Mouse (Mus musculus) limb, embryonic 12.5 days (tissue): ENCODE measurements at regions not wholly inside any gene's neighbourhood (a gene's known extent, or its start where the extent isn't known, plus 50 kb on each side); places are given as distances from the start of the nearest gene placed in this dataset.

Experiments
- ATAC-seq: fragments of 200-750 bp; cut with Nextera tagmentation; 2 replicates; pipeline ENCODE4 v1.8.0; 2017; ENCODE audit warnings: low read depth, moderate TSS enrichment; ENCODE audit not compliant: insufficient number of reproducible peaks, insufficient read depth, low FRiP score, low TSS enrichment
- H3K27ac ChIP-seq: fragments of 300-500 bp; sonication (generic); 2 replicates; pipeline ENCODE4 v1.5.1; 2016; ENCODE audit warnings: mild to moderate bottlenecking, moderate library complexity
- H3K27me3 ChIP-seq: fragments of 300-500 bp; sonication (generic); 2 replicates; pipeline ENCODE4 v1.6.1; 2016; ENCODE audit warnings: mild to moderate bottlenecking, moderate library complexity
- H3K36me3 ChIP-seq: fragments of 300-500 bp; sonication (generic); 2 replicates; pipeline ENCODE4 v1.6.1; 2016; ENCODE audit warnings: mild to moderate bottlenecking, moderate library complexity
- H3K4me1 ChIP-seq: fragments of 300-500 bp; sonication (generic); replicated peaks from 2 replicates; pipeline ENCODE4 v1.6.1; 2016
- H3K4me2 ChIP-seq: fragments of 300-500 bp; sonication (generic); 2 replicates; pipeline ENCODE4 v1.6.1; 2016; ENCODE audit warnings: mild to moderate bottlenecking, moderate library complexity
- H3K4me3 ChIP-seq: fragments of 300-500 bp; sonication (generic); replicated peaks from 2 replicates; pipeline ENCODE4 v1.5.1; 2016; ENCODE audit warnings: mild to moderate bottlenecking
- H3K9ac ChIP-seq: fragments of 300-500 bp; sonication (generic); replicated peaks from 2 replicates; pipeline ENCODE4 v1.6.1; 2016; ENCODE audit warnings: mild to moderate bottlenecking, moderate library complexity
- H3K9me3 ChIP-seq: fragments of 300-500 bp; sonication (generic); 2 replicates; pipeline ENCODE4 v1.6.1; 2016; ENCODE audit warnings: mild to moderate bottlenecking, moderate library complexity
- WGBS: fragments of 180-500 bp; shearing (Covaris S2); methylation state at CpG from one replicate; pipeline ENCODE4 v1.1.7; 2016; 5-methylcytosine and 5-hydroxymethylcytosine counted together

DNA sequence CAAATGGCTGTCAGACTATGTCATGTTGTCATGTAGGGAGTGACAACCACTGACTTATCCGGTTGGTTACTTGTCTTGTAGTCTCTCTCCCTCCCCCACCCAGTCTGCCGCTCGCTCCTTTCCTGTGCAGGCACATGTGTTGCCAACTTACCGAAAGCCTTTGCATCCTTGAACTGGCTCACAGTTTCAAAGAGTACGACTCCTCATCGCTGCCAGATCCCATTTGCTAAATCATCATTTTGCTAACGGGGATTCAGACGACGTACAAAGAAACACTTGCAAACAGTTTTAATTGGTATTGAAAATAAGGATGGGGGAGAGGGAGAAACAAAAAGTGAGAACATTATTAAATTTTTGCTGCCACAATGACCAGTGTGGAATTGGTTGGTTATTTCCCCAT lies 582.7 kb downstream of the Vrk1 start:
- Histone ChIP-seq H3K27me3 (no peaks in the 10 kb centered on the region), H3K4me2 (no peak overlapping the region), H3K9ac (no peak overlapping the region), H3K9me3 (no peaks in the 10 kb centered on the region), H3K4me1 (no peaks in the 10 kb centered on the region), H3K36me3 (no peaks in the 10 kb centered on the region), H3K27ac (no peak overlapping the region), H3K4me3 (no peak overlapping the region)
- 89% methylated on average over 9 of the region's 9 CpGs for WGBS
- ATAC-seq: no peak

DNA sequence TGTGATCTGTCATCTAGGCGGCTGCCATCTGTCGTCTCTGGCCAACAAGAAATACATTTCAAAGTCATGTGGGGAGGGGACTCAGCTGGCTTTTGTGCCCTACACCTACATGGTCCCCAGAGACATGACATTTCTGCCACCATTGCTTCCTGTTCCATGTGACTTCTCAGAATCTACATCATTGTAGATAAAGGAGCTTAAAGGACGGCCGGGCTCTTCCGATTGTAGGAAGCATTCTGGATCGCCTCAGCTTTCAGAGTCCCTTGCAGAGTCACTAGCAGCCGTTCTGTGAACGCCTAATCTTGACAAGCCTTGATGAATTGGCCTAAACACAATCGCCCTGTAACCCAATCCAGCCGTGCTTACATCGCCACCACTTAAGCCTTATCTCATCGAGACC lies 587.6 kb downstream of the Vrk1 start:
- Histone ChIP-seq H3K4me2 (no peak overlapping the region), H3K9me3 (no peaks in the 10 kb centered on the region), H3K36me3 (no peaks in the 10 kb centered on the region), H3K27me3 (no peaks in the 10 kb centered on the region; the same call in 1 of the 2 replicates), H3K4me3 (no peak overlapping the region), H3K4me1 (no peaks in the 10 kb centered on the region), H3K27ac (no peak overlapping the region), H3K9ac (no peak overlapping the region)
- WGBS: 25% methylated on average over 12 of the region's 12 CpGs
- no peak for ATAC-seq

DNA sequence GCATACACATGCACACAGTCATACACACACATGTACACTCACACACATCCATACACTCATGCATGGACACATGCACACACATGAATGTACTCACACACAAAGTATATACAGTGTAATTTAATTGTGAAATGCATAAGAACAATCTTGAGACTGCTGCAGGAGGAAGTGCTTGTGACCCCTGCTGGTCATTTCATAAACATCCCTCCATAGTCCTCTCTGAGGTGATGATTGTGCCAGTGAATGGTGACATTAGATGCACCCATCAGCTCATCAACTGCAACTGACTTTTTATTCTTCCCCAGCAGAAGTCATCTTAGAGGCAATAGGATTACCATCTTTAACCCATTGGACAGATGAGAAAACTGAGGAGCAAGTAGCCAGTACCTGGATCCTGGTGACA lies 597.2 kb downstream of the Vrk1 start:
- Histone ChIP-seq H3K9ac (no peak overlapping the region), H3K27me3 (no peaks in the 10 kb centered on the region), H3K4me3 (no peak overlapping the region), H3K36me3 (no peaks in the 10 kb centered on the region), H3K27ac (no peak overlapping the region), H3K9me3 (no peaks in the 10 kb centered on the region), H3K4me1 (no peaks in the 10 kb centered on the region), H3K4me2 (no peak overlapping the region)
- no peak for ATAC-seq

DNA sequence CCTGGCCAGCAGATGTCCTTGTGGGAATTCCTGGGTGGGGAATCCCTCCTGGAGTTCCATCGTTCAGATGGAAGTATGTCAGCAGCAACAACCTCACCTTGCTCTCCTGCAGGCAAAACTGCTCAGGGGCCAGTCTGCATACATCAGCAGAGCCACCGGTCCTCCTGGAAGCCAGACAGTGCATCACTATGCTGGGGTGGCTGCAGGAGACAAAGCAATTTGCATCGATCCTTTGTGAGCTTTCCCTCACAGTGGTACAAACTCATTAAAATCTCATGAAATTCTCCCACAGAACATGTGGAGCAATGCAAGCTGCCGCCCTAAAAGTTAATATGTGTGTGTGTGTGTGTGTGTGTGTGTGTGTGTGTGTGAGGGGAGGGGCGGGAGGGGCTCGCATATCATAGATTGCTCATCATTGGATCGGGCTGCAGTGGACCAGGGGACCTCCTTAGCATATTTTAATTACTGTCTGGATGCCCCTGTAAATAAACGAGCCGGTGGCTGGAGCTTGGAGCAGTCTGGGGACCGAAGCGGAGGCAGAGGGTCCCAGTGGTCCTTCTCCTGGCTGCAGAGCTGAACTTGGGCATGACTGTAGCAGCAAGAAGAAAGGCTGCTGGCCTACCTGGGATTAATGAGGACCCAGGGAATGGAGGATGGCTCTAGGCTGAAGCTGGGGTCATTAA lies 597.8 kb downstream of the Vrk1 start:
- Histone ChIP-seq H3K27ac (no peak overlapping the region), H3K36me3 (no peaks in the 10 kb centered on the region), H3K4me2 (no peak overlapping the region), H3K4me3 (no peak overlapping the region), H3K4me1 (no peaks in the 10 kb centered on the region), H3K9ac (no peak overlapping the region), H3K9me3 (no peaks in the 10 kb centered on the region), H3K27me3 (no peaks in the 10 kb centered on the region)
- 56% methylated on average over 11 of the region's 11 CpGs for WGBS
- no peak for ATAC-seq

DNA sequence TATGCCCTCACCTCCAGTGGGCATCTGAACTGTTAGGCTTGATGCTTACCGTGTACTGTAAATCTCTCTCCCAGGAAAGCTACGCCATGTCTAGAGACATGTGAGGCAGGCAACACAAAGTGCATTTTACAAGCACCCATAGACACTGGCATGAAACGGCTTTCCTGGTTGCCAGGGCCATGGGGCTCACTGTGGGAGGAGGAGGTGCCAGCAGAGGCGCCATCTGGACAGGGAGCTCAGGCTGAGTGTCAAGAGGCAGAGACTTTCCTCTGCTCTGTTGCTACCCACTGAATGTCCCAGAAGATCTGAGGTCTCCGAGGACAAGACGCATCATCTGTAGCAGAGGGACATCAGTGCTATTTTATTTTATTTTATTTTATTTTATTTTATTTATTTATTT lies 608.7 kb downstream of the Vrk1 start:
- Histone ChIP-seq H3K27me3 (no peaks in the 10 kb centered on the region), H3K9ac (no peak overlapping the region), H3K27ac (no peak overlapping the region), H3K36me3 (no peaks in the 10 kb centered on the region), H3K4me2 (no peak overlapping the region), H3K9me3 (no peaks in the 10 kb centered on the region), H3K4me3 (no peak overlapping the region), H3K4me1 (no peaks in the 10 kb centered on the region)
- ATAC-seq: no peak
- 89% methylated on average over 6 of the region's 6 CpGs for WGBS

DNA sequence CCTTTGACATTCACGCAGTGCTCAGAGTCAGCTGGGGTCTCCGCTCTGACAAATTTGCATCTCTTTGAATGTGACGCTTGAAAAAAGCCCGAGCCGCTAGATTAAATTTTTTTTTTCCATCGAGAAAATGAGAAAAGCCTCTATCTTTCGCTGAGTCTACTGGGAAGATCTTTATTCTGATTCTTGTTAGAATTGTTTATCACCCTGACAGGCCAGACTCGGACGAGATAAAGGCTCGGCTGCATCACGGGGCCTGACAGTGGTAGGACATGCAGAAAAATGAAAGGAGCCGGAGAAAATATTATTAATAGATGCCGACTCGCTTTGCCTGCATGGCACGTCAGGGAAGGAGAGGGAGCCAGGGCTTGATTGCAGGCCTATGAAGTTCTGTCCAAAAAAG lies 616.8 kb downstream of the Vrk1 start:
- Histone ChIP-seq H3K27ac (no peak overlapping the region), H3K36me3 (no peaks in the 10 kb centered on the region), H3K9me3 (no peaks in the 10 kb centered on the region), H3K4me1 (no peaks in the 10 kb centered on the region), H3K27me3 (no peaks in the 10 kb centered on the region), H3K4me2 (no peak overlapping the region), H3K9ac (no peak overlapping the region), H3K4me3 (no peak overlapping the region)
- no peak for ATAC-seq
- WGBS: 72% methylated on average over 15 of the region's 15 CpGs

DNA sequence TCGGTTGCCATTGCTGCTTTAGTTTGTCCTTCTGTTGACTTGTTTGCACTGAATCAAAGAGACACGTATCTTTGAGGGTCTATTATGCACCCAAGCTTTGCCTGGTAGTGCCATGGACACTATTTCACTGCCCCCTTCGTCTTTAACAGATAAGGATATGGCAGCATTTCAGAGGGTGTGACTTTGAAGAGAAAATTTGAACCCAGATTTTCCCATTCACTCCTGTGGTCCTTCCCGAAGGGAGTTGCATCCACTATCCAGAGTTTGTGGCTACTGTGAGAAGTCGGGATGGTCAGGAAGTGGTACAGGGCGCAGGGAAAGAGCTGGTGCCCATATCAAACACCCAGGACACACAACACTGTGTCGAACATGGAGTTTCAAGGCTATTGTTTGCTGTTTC lies 622.5 kb downstream of the Vrk1 start:
- no peak for ATAC-seq
- no peaks in the 10 kb centered on the region for H3K36me3 ChIP-seq

DNA sequence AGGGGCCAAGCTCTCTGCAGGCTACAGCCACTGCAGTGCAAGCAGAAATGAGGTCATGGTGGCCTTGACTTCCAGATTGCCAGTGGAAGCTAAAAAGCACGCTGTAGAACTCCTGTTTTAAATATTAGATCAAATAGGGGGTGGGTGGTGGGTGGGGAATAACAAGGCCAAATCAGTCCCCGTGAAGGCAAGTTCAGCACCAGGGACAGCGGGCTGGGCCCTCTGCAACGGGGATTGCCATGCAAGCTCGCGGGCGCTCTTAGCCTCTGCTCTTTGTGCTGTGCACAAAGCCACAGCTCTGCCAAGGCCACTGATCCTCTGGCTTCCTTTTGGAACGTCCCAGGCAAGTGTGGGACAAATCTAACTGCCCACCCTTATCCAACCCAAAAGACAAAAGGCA lies 623.1 kb downstream of the Vrk1 start:
- Histone ChIP-seq H3K4me3 (no peak overlapping the region), H3K27ac (no peak overlapping the region), H3K27me3 (no peaks in the 10 kb centered on the region), H3K4me2 (no peak overlapping the region), H3K9me3 (no peaks in the 10 kb centered on the region), H3K4me1 (no peaks in the 10 kb centered on the region), H3K9ac (no peak overlapping the region), H3K36me3 (no peaks in the 10 kb centered on the region)
- 6% methylated on average over 8 of the region's 8 CpGs for WGBS
- ATAC-seq: no peak

More for the DNA sequence above, 622.5 kb downstream of the Vrk1 start:
- H3K9ac ChIP-seq: no peak overlapping the region
- no peaks in the 10 kb centered on the region for H3K9me3 ChIP-seq
- H3K4me3 ChIP-seq: no peak overlapping the region
- H3K27me3 ChIP-seq: no peaks in the 10 kb centered on the region
- no peaks in the 10 kb centered on the region for H3K4me1 ChIP-seq
- no peak overlapping the region for H3K4me2 ChIP-seq
- no peak overlapping the region for H3K27ac ChIP-seq
- WGBS: 80% methylated on average over 7 of the region's 7 CpGs

DNA sequence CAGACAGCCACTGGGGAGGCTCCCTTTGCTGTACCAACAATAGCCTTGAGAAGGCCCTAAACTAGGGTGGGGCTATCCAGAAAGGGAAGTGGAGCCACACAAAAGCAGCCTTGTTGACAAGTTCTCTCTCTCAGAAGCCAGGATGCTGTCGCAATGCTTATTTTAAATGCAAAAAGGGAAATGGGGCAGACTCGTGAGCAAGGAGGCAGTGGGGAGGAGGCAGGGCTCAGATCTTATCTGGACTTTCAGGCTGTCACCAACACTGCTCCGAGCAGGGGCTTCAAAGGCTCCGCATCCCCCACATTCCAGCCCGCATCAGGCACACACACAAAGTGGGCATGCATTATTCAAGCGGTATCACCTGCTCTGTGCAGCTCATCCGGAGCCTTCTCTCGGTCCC lies 648.3 kb downstream of the Vrk1 start:
- no peaks in the 10 kb centered on the region for H3K4me1 ChIP-seq
- no peak overlapping the region for H3K27ac ChIP-seq
- H3K9ac ChIP-seq: no peak overlapping the region
- no peaks in the 10 kb centered on the region for H3K36me3 ChIP-seq
- H3K4me3 ChIP-seq: no peak overlapping the region
- H3K9me3 ChIP-seq: no peaks in the 10 kb centered on the region
- H3K27me3 ChIP-seq: peaks cover 5% of the 10 kb centered on the region; the same call in 1 of the 2 replicates
- 36% methylated on average over 8 of the region's 8 CpGs for WGBS
- ATAC-seq: no peak
- no peak overlapping the region for H3K4me2 ChIP-seq

DNA sequence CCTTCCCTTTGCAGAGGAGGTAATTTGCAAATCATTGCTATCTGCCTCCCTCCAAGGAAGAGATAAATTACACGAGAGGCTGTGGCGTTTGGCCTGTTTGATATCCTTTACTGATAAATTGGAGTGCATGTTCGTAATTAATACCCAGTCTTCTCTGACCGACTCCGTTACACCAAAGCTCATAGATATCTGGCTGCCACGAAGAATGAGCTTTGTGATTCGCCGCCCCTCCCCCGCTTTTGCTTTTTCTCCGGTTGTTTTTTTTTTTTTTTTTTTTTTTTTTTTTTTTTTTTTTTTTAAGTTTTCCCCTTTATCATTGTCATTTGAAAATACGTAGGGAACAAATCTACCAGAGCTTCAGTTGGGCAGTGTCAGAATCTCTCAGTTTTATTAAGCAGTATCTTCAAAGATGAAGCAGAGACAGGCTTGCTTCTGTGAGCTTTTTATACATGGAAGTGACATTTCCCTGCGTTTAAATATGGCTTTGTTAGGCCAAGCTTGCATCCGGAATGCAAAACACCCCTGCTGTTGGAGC lies 663.3 kb downstream of the Vrk1 start:
- Histone ChIP-seq H3K36me3 (no peaks in the 10 kb centered on the region), H3K27me3 (no peaks in the 10 kb centered on the region; the same call in 1 of the 2 replicates), H3K9ac (no peak overlapping the region), H3K4me2 (no peak overlapping the region), H3K4me3 (no peak overlapping the region), H3K4me1 (peaks cover 36% of the 10 kb centered on the region), H3K9me3 (no peaks in the 10 kb centered on the region), H3K27ac (no peak overlapping the region)
- no peak for ATAC-seq
- 23% methylated on average over 13 of the region's 13 CpGs for WGBS

DNA sequence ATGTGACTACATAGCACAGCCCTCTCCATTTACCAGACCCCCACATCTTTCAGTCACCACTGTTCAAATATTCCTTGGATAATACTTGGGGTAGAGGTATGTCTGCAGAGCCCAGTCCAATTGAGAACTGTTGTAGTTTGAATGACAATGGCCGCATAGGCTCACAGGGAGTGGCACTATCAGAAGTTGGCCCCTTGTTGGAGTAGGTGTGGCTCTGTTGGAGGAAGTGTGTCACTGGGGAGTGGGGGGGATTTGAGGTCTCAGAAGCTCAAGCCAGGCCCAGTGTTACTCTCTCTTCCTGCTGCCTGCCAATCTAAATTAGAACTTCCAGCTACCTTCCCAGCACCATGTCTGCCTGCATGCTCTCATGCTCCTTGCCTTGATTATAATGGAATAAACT lies 664.7 kb downstream of the Vrk1 start:
- WGBS: 89% methylated on average over 1 of the region's 1 CpGs
- no peaks in the 10 kb centered on the region for H3K36me3 ChIP-seq
- H3K9ac ChIP-seq: no peak overlapping the region
- H3K4me3 ChIP-seq: no peak overlapping the region
- peaks cover 42% of the 10 kb centered on the region for H3K4me1 ChIP-seq
- no peak overlapping the region for H3K4me2 ChIP-seq
- ATAC-seq: no peak
- H3K27ac ChIP-seq: no peak overlapping the region
- no peaks in the 10 kb centered on the region for H3K9me3 ChIP-seq
- no peaks in the 10 kb centered on the region; the same call in 1 of the 2 replicates for H3K27me3 ChIP-seq

DNA sequence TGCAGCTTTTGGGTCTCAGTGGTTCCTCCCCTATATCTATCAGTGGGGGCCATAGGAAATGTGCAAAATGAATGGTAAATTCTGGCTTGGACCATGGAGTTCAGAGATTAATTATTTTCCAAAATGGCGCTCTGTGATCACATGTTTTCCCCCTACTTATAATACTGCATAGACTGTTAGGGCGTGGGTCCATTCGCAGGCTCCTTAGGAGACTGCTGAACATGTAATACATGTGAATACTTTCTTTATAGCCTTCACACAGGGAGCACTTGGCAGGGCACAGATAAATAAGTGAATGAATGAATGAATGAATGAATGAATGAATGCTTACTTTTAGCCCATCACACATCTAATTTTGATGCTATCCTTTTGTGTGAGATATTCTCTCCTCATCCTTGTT lies 666.1 kb downstream of the Vrk1 start:
- peaks cover 42% of the 10 kb centered on the region for H3K4me1 ChIP-seq
- H3K4me3 ChIP-seq: no peak overlapping the region
- no peaks in the 10 kb centered on the region; the same call in 1 of the 2 replicates for H3K27me3 ChIP-seq
- no peaks in the 10 kb centered on the region for H3K36me3 ChIP-seq
- H3K9ac ChIP-seq: no peak overlapping the region
- peak overlapping the region; percentile 85 for H3K27ac ChIP-seq
- ATAC-seq: peak; percentile 54; the same call in 1 of the 2 replicates
- whole genome bisulfite sequencing: 82% methylated on average over 3 of the region's 3 CpGs
- H3K4me2 ChIP-seq: 0 out of 2 replicates have a peak overlapping the region, but pooled peaks have one; percentile 11
- no peaks in the 10 kb centered on the region for H3K9me3 ChIP-seq
